Mouse (Mus musculus): ENCODE results near the gene Gabarap.
A peak's percentile ranks its signal among the peaks of the same experiment; 100 is the strongest.

- TF ChIP-seq CTCF (IDR thresholded peaks at IDR 0.05; ENCODE audit: control insufficient read depth, insufficient read depth, insufficient replicate concordance, low read depth, low read length), result peak; percentile 21; the same call in 1 of the 2 replicates
- no peak for TF ChIP-seq POLR2A (IDR thresholded peaks at IDR 0.05; ENCODE audit: control insufficient read depth, low read depth, low read length)
These were observed 29.9 kb downstream of the Gabarap start for GRCm38 (mm10) chr11:70020731-70021263.
